Mouse (Mus musculus): Measurements from ENCODE around the gene Gm42791. TPM values are rescaled to one million over a fixed set of nuclear protein-coding genes. Genes with fewer than 3 reads are reported as not detected.

The Gm42791 gene
- polyA plus RNA-seq, 1 experiment = not detected

GRCm38 (mm10) chr5:148996709-148997037 is 1.7 kb upstream of the Gm42791 start:
- TF ChIP-seq GATA1 (IDR thresholded peaks at IDR 0.05; ENCODE audit: low read length) = no peak

GRCm38 (mm10) chr5:148995962-148996708 is 1.2 kb upstream of the Gm42791 start:
- no peak for TF ChIP-seq GATA1 (IDR thresholded peaks at IDR 0.05; ENCODE audit: low read length)

- no peak for TF ChIP-seq GATA1 (IDR thresholded peaks at IDR 0.05; ENCODE audit: low read length)
Measured at GRCm38 (mm10) chr5:148994311-148994705, 639 bp downstream of the Gm42791 start.

- no peak for TF ChIP-seq GATA1 (IDR thresholded peaks at IDR 0.05; ENCODE audit: low read length)
Measured at GRCm38 (mm10) chr5:148992598-148992997, 2.3 kb downstream of the Gm42791 start.

- TF ChIP-seq GATA1 (IDR thresholded peaks at IDR 0.05; ENCODE audit: low read length) = no peak
Measured at GRCm38 (mm10) chr5:148990891-148991311, 4.0 kb downstream of the Gm42791 start.

GRCm38 (mm10) chr5:148989480-148989879 is 5.5 kb downstream of the Gm42791 start:
- TF ChIP-seq GATA1 (IDR thresholded peaks at IDR 0.05; ENCODE audit: low read length) = no peak

GRCm38 (mm10) chr5:148984961-148985360 is 10.0 kb downstream of the Gm42791 start:
- no peak for TF ChIP-seq GATA1 (IDR thresholded peaks at IDR 0.05; ENCODE audit: low read length)

- TF ChIP-seq GATA1 (IDR thresholded peaks at IDR 0.05; ENCODE audit: low read length) = no peak
Measured at GRCm38 (mm10) chr5:148983696-148984095, 11.3 kb downstream of the Gm42791 start.

GRCm38 (mm10) chr5:148983108-148983664 is 11.8 kb downstream of the Gm42791 start:
- no peak for TF ChIP-seq GATA1 (IDR thresholded peaks at IDR 0.05; ENCODE audit: low read length)

GRCm38 (mm10) chr5:148982396-148982795 is 12.6 kb downstream of the Gm42791 start:
- TF ChIP-seq GATA1 (IDR thresholded peaks at IDR 0.05; ENCODE audit: low read length) = no peak

DNA sequence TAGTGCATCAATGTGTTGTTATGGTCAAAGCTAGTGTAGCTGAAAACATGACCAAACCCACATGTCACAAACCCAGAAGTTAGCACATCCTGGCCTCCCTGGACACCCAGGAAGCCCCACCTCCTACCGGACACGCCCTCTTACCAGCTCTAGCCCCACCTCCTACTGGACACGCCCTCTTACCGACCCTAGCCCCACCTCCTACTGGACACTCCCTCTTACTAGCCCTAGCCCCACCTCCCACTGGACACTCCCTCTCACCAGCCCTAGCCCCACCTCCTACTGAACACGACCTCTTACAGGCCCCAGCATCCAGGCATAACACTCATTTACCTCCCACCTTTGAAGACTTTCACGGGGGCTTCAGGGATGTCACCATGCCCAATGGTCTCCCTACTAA is 14.3 kb downstream of the Gm42791 start:
- TF ChIP-seq GATA1 (IDR thresholded peaks at IDR 0.05; ENCODE audit: low read length) = no peak

GRCm38 (mm10) chr5:148978458-148979165 is 16.3 kb downstream of the Gm42791 start:
- no peak for TF ChIP-seq GATA1 (IDR thresholded peaks at IDR 0.05; ENCODE audit: low read length)

- TF ChIP-seq GATA1 (IDR thresholded peaks at IDR 0.05; ENCODE audit: low read length) = no peak
Measured at GRCm38 (mm10) chr5:148977698-148978457, 17.1 kb downstream of the Gm42791 start.

DNA sequence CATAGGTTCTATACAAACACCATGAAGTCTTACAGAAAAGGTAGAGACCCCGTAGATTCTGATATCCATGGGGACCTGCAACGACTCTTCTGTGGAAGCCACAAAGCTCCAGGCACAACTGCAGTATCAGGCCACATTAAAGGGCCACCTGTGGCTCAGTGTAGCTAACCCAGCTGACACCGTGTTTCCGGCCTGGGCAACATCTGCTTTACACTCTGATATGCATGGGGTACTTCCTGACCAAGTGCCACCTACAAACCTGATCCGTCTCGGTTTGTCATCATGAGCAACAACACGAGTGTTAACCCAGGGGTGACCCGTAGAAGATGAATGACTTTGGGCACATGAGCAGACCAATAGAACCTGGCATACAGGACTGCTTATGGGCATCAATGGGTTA is 18.1 kb downstream of the Gm42791 start:
- TF ChIP-seq GATA1 (IDR thresholded peaks at IDR 0.05; ENCODE audit: low read length) = no peak

- TF ChIP-seq GATA1 (IDR thresholded peaks at IDR 0.05; ENCODE audit: low read length) = no peak
Measured at GRCm38 (mm10) chr5:148975035-148975434, 19.9 kb downstream of the Gm42791 start.
